In genomic region chr3:21864391-21864790, GRCm38 (mm10) we compare ENCODE assay signal across 23 mouse cellular contexts.
"Had no signal": no experiment of that assay in that cellular context is flagged by ENCODE, and none has a peak within 500 bp of the region (broad histone marks: within the 10 kb centered on the region; RNA-seq: fewer than 3 reads in every experiment).

No protein-coding gene starts in this region.

- ATAC-seq: hindbrain, embryonic 16.5 days; inflammation-experienced regulatory T-cells, adult 6 months; intestine, embryonic 15.5 days; intestine, postnatal 0 days; liver, embryonic 12.5 days had no signal

- H3K4me1 ChIP-seq: heart, embryonic 10.5 days; intestine, embryonic 15.5 days; limb, embryonic 15.5 days; liver, embryonic 12.5 days had no signal

- H3K27ac ChIP-seq: heart, embryonic 10.5 days; hindbrain, embryonic 14.5 days; intestine, embryonic 15.5 days; kidney, postnatal 0 days; limb, embryonic 13.5 days; limb, embryonic 15.5 days; liver, embryonic 12.5 days; liver, embryonic 14.5 days had no signal

- H3K36me3 ChIP-seq: heart, embryonic 10.5 days; heart, embryonic 12.5 days; intestine, embryonic 15.5 days; limb, embryonic 13.5 days; limb, embryonic 15.5 days; liver, embryonic 12.5 days had no signal

- H3K27me3 ChIP-seq: heart, embryonic 12.5 days; intestine, embryonic 15.5 days; limb, embryonic 13.5 days; limb, embryonic 15.5 days; liver, embryonic 12.5 days had no signal

- H3K9ac ChIP-seq: heart, embryonic 12.5 days; hindbrain, embryonic 14.5 days; intestine, embryonic 15.5 days; limb, embryonic 13.5 days; limb, embryonic 15.5 days; liver, embryonic 12.5 days; liver, embryonic 14.5 days had no signal

- H3K4me3 ChIP-seq: heart, embryonic 10.5 days; heart, embryonic 12.5 days; intestine, embryonic 15.5 days; limb, embryonic 13.5 days; limb, embryonic 15.5 days; liver, embryonic 12.5 days had no signal

- DNase-seq: gastrocnemius, postnatal 25 days; heart, adult 18-20 months; heart, postnatal 10 days; heart, postnatal 4 days; kidney, adult 18-20 months; kidney, adult 8-10 months; kidney, postnatal 14 days; kidney, postnatal 36 days; layer of hippocampus, adult 9-11 months; layer of hippocampus, postnatal 36 days; left cerebral cortex, postnatal 4 days had no signal

- H3K9me3 ChIP-seq: heart, embryonic 10.5 days; heart, embryonic 12.5 days; intestine, embryonic 15.5 days; limb, embryonic 13.5 days; limb, embryonic 15.5 days; liver, embryonic 12.5 days had no signal

- H3K4me2 ChIP-seq: heart, embryonic 12.5 days; hindbrain, embryonic 14.5 days; intestine, embryonic 15.5 days; limb, embryonic 13.5 days; limb, embryonic 15.5 days; liver, embryonic 12.5 days had no signal
